Mouse (Mus musculus) embryonic facial prominence, embryonic 13.5 days (tissue): ENCODE measurements at regions not wholly inside any gene's neighbourhood (a gene's known extent, or its start where the extent isn't known, plus 50 kb on each side); places are given as distances from the start of the nearest gene placed in this dataset.

ENCODE experiments used
- ATAC-seq: fragments of 200-750 bp; cut with Nextera tagmentation; 2 replicates; pipeline ENCODE4 v1.8.0; 2017; ENCODE audit warnings: low read depth; ENCODE audit not compliant: insufficient number of reproducible peaks, insufficient read depth, low FRiP score, low TSS enrichment
- H3K27ac ChIP-seq: fragments of 300-500 bp; sonication (generic); 2 replicates; pipeline ENCODE4 v1.5.1; 2015; ENCODE audit warnings: moderate library complexity, mild to moderate bottlenecking, inconsistent platforms
- H3K27me3 ChIP-seq: fragments of 300-500 bp; sonication (generic); 2 replicates; pipeline ENCODE4 v1.6.1; 2015; ENCODE audit warnings: mild to moderate bottlenecking, inconsistent platforms
- H3K36me3 ChIP-seq: fragments of 300-500 bp; sonication (generic); 2 replicates; pipeline ENCODE4 v1.6.1; 2015; ENCODE audit warnings: mild to moderate bottlenecking, inconsistent platforms
- H3K4me1 ChIP-seq: fragments of 300-500 bp; sonication (generic); 2 replicates; pipeline ENCODE4 v1.6.1; 2015; ENCODE audit warnings: inconsistent platforms
- H3K4me2 ChIP-seq: fragments of 300-500 bp; sonication (generic); 2 replicates; pipeline ENCODE4 v1.6.1; 2015; ENCODE audit warnings: moderate library complexity, mild to moderate bottlenecking, inconsistent platforms
- H3K4me3 ChIP-seq: fragments of 300-500 bp; sonication (generic); 2 replicates; pipeline ENCODE4 v1.5.1; 2015; ENCODE audit warnings: mild to moderate bottlenecking, inconsistent platforms
- H3K9ac ChIP-seq: fragments of 300-500 bp; sonication (generic); 2 replicates; pipeline ENCODE4 v1.6.1; 2015; ENCODE audit warnings: mild to moderate bottlenecking, inconsistent platforms
- H3K9me3 ChIP-seq: fragments of 300-500 bp; sonication (generic); 2 replicates; pipeline ENCODE4 v1.6.1; 2016; ENCODE audit warnings: inconsistent platforms
- WGBS: fragments of 180-500 bp; shearing (Covaris S2); methylation state at CpG from one replicate; pipeline ENCODE4 v1.1.7; 2015; ENCODE audit warnings: mixed read lengths; 5-methylcytosine and 5-hydroxymethylcytosine counted together

GRCm38 (mm10) chr12:16155791-16156558 lies 339.3 kb upstream of the Trib2 start:
- no peaks in the 10 kb centered on the region; the same call in 1 of the 2 replicates for H3K27me3 ChIP-seq
- no peak overlapping the region for H3K27ac ChIP-seq
- 20% methylated on average over 2 of the region's 2 CpGs for WGBS
- no peaks in the 10 kb centered on the region for H3K9me3 ChIP-seq
- H3K36me3 ChIP-seq = no peaks in the 10 kb centered on the region
- no peak overlapping the region for H3K9ac ChIP-seq
- H3K4me1 ChIP-seq = peaks cover 27% of the 10 kb centered on the region
- no peak overlapping the region for H3K4me3 ChIP-seq
- H3K4me2 ChIP-seq = no peak overlapping the region
- ATAC-seq = no peak

- no peak overlapping the region for H3K4me3 ChIP-seq
- no peak for ATAC-seq
- H3K4me2 ChIP-seq = no peak overlapping the region
- H3K36me3 ChIP-seq = no peaks in the 10 kb centered on the region
- WGBS = 94% methylated on average over 1 of the region's 1 CpGs
- H3K4me1 ChIP-seq = peaks cover 28% of the 10 kb centered on the region
- no peak overlapping the region for H3K9ac ChIP-seq
- no peak overlapping the region for H3K27ac ChIP-seq
- H3K9me3 ChIP-seq = no peaks in the 10 kb centered on the region
- no peaks in the 10 kb centered on the region; the same call in 1 of the 2 replicates for H3K27me3 ChIP-seq
These were observed 337.5 kb upstream of the Trib2 start for GRCm38 (mm10) chr12:16154256-16154655.

- Histone ChIP-seq H3K36me3 (no peaks in the 10 kb centered on the region), H3K9ac (no peak overlapping the region), H3K4me1 (peaks cover 28% of the 10 kb centered on the region), H3K4me2 (no peak overlapping the region), H3K27ac (no peak overlapping the region), H3K27me3 (no peaks in the 10 kb centered on the region; the same call in 1 of the 2 replicates), H3K4me3 (no peak overlapping the region), H3K9me3 (no peaks in the 10 kb centered on the region)
- 59% methylated on average over 11 of the region's 11 CpGs for WGBS
- ATAC-seq = no peak
These were observed 335.4 kb upstream of the Trib2 start for GRCm38 (mm10) chr12:16152108-16152507.

GRCm38 (mm10) chr12:16151170-16151702 lies 334.5 kb upstream of the Trib2 start:
- Histone ChIP-seq H3K9me3 (no peaks in the 10 kb centered on the region), H3K4me1 (peaks cover 27% of the 10 kb centered on the region), H3K27me3 (no peaks in the 10 kb centered on the region; the same call in 1 of the 2 replicates), H3K9ac (no peak overlapping the region), H3K4me3 (no peak overlapping the region), H3K36me3 (no peaks in the 10 kb centered on the region), H3K4me2 (no peak overlapping the region), H3K27ac (0 out of 2 replicates have a peak overlapping the region, but pooled peaks have one; percentile 29)
- 35% methylated on average over 5 of the region's 5 CpGs for WGBS
- 0 out of 2 replicates have a peak, but pooled peaks have one; percentile 43 for ATAC-seq

- Histone ChIP-seq H3K9me3 (no peaks in the 10 kb centered on the region), H3K4me2 (no peak overlapping the region), H3K27me3 (no peaks in the 10 kb centered on the region), H3K4me1 (peaks cover 11% of the 10 kb centered on the region), H3K4me3 (no peak overlapping the region), H3K36me3 (no peaks in the 10 kb centered on the region), H3K27ac (no peak overlapping the region), H3K9ac (no peak overlapping the region)
- ATAC-seq = no peak
- 64% methylated on average over 2 of the region's 2 CpGs for WGBS
These were observed 330.2 kb upstream of the Trib2 start for GRCm38 (mm10) chr12:16146919-16147318.

GRCm38 (mm10) chr12:16145621-16146020 lies 328.9 kb upstream of the Trib2 start:
- Histone ChIP-seq H3K36me3 (no peaks in the 10 kb centered on the region), H3K9ac (no peak overlapping the region), H3K9me3 (no peaks in the 10 kb centered on the region), H3K27me3 (no peaks in the 10 kb centered on the region), H3K4me3 (no peak overlapping the region), H3K4me2 (no peak overlapping the region), H3K27ac (no peak overlapping the region), H3K4me1 (no peaks in the 10 kb centered on the region)
- 83% methylated on average over 7 of the region's 7 CpGs for WGBS
- no peak for ATAC-seq

GRCm38 (mm10) chr12:16141193-16141592 lies 324.5 kb upstream of the Trib2 start:
- 64% methylated on average over 4 of the region's 4 CpGs for WGBS
- H3K36me3 ChIP-seq = no peaks in the 10 kb centered on the region
- 0 out of 2 replicates have a peak, but pooled peaks cover 5% of the 10 kb centered on the region for H3K4me1 ChIP-seq
- H3K9me3 ChIP-seq = no peaks in the 10 kb centered on the region
- no peak overlapping the region for H3K4me3 ChIP-seq
- H3K4me2 ChIP-seq = no peak overlapping the region
- no peak overlapping the region for H3K27ac ChIP-seq
- no peak overlapping the region for H3K9ac ChIP-seq
- ATAC-seq = no peak
- no peaks in the 10 kb centered on the region for H3K27me3 ChIP-seq

GRCm38 (mm10) chr12:16140511-16141110 lies 323.9 kb upstream of the Trib2 start:
- no peaks in the 10 kb centered on the region for H3K9me3 ChIP-seq

GRCm38 (mm10) chr12:16139152-16139551 lies 322.4 kb upstream of the Trib2 start:
- no peaks in the 10 kb centered on the region for H3K27me3 ChIP-seq
- H3K4me2 ChIP-seq = no peak overlapping the region
- no peak for ATAC-seq
- H3K36me3 ChIP-seq = no peaks in the 10 kb centered on the region
- no peaks in the 10 kb centered on the region for H3K9me3 ChIP-seq
- no peak overlapping the region for H3K9ac ChIP-seq
- 53% methylated on average over 4 of the region's 4 CpGs for WGBS
- no peak overlapping the region for H3K4me3 ChIP-seq
- H3K4me1 ChIP-seq = 0 out of 2 replicates have a peak, but pooled peaks cover 5% of the 10 kb centered on the region
- H3K27ac ChIP-seq = no peak overlapping the region

More at GRCm38 (mm10) chr12:16140511-16141110, 323.9 kb upstream of the Trib2 start:
- no peak overlapping the region for H3K4me3 ChIP-seq
- no peaks in the 10 kb centered on the region for H3K27me3 ChIP-seq
- no peaks in the 10 kb centered on the region for H3K36me3 ChIP-seq
- no peak overlapping the region for H3K27ac ChIP-seq
- no peak for ATAC-seq
- 65% methylated on average over 5 of the region's 5 CpGs for WGBS
- no peak overlapping the region for H3K4me2 ChIP-seq
- H3K4me1 ChIP-seq = 0 out of 2 replicates have a peak, but pooled peaks cover 5% of the 10 kb centered on the region
- H3K9ac ChIP-seq = no peak overlapping the region

GRCm38 (mm10) chr12:16137801-16138200 lies 321.1 kb upstream of the Trib2 start:
- Histone ChIP-seq H3K36me3 (no peaks in the 10 kb centered on the region), H3K27ac (no peak overlapping the region), H3K4me2 (no peak overlapping the region), H3K4me1 (0 out of 2 replicates have a peak, but pooled peaks cover 5% of the 10 kb centered on the region), H3K9me3 (no peaks in the 10 kb centered on the region), H3K27me3 (no peaks in the 10 kb centered on the region), H3K9ac (no peak overlapping the region), H3K4me3 (no peak overlapping the region)
- no peak for ATAC-seq
- 74% methylated on average over 3 of the region's 3 CpGs for WGBS

- H3K36me3 ChIP-seq = no peaks in the 10 kb centered on the region
- H3K27ac ChIP-seq = no peak overlapping the region
- H3K9me3 ChIP-seq = no peaks in the 10 kb centered on the region
- H3K4me1 ChIP-seq = 0 out of 2 replicates have a peak, but pooled peaks cover 5% of the 10 kb centered on the region
- 33% methylated on average over 5 of the region's 5 CpGs for WGBS
- H3K4me2 ChIP-seq = no peak overlapping the region
- no peak overlapping the region for H3K9ac ChIP-seq
- no peak for ATAC-seq
- no peaks in the 10 kb centered on the region for H3K27me3 ChIP-seq
- H3K4me3 ChIP-seq = no peak overlapping the region
These were observed 319.5 kb upstream of the Trib2 start for GRCm38 (mm10) chr12:16136214-16136671.
